Mouse (Mus musculus): ENCODE measurements around the gene Col27a1. TPM values are rescaled to one million over a fixed set of nuclear protein-coding genes. Genes with fewer than 3 reads are reported as not detected.

Gene Col27a1
- polyA plus RNA-seq, 1 experiment from 2014 or later, result 2.6 TPM

- Histone ChIP-seq H3K4me2 (replicated peaks) (no peak overlapping the region), H3K9me3 (ENCODE audit: control insufficient read depth, low read length) (no peaks in the 10 kb centered on the region), H3K9ac (no peak overlapping the region), H3K27me3 (ENCODE audit: control insufficient read depth, insufficient read depth, low read length) (no peaks in the 10 kb centered on the region), H3K27ac (no peak overlapping the region), H3K4me1 (replicated peaks; ENCODE audit: control insufficient read depth, insufficient read depth, low read length) (peaks cover 8% of the 10 kb centered on the region), H3K36me3 (replicated peaks; ENCODE audit: control insufficient read depth, insufficient read depth) (no peaks in the 10 kb centered on the region), H3K4me3 (replicated peaks; ENCODE audit: low read length) (no peak overlapping the region)
- no peak for ATAC-seq (ENCODE audit: low FRiP score)
- whole genome bisulfite sequencing, result 89% methylated on average over 4 of the region's 4 CpGs
- no peak for DNase-seq (ENCODE audit: low spot score)
Observed at GRCm38 (mm10) chr4:63286034-63286433, 72.2 kb downstream of the Col27a1 start.

DNA sequence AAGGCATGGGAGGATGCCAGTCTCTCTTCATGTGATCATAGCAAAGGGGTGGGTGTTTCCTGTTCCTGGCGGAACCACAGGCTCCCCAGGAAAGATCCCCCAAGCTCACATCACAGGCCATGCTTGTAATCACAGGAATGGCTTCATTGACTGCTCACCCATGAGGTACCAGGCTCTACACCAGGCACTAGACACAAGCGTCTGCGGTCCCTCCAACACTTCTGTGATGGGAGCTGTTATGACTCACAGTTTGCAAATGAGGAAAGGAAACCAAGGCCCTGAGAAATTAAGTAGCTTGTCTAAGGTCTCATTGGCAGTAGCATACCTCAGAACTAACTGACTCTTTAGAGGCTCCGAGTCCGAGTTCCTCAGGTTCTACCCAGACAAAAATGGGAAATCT lies 74.7 kb downstream of the Col27a1 start:
- Histone ChIP-seq H3K4me2 (replicated peaks) (no peak overlapping the region), H3K4me1 (replicated peaks; ENCODE audit: control insufficient read depth, insufficient read depth, low read length) (peaks cover 15% of the 10 kb centered on the region), H3K9ac (no peak overlapping the region), H3K4me3 (replicated peaks; ENCODE audit: low read length) (no peak overlapping the region), H3K36me3 (replicated peaks; ENCODE audit: control insufficient read depth, insufficient read depth) (no peaks in the 10 kb centered on the region), H3K27me3 (ENCODE audit: control insufficient read depth, insufficient read depth, low read length) (no peaks in the 10 kb centered on the region), H3K27ac (no peak overlapping the region), H3K9me3 (ENCODE audit: control insufficient read depth, low read length) (no peaks in the 10 kb centered on the region)
- DNase-seq (ENCODE audit: low spot score), result no peak
- ATAC-seq (ENCODE audit: low FRiP score), result no peak
- WGBS, result 91% methylated on average over 5 of the region's 5 CpGs

- WGBS, result 67% methylated on average over 2 of the region's 2 CpGs
- Histone ChIP-seq H3K27me3 (ENCODE audit: control insufficient read depth, insufficient read depth, low read length) (no peaks in the 10 kb centered on the region), H3K4me1 (replicated peaks; ENCODE audit: control insufficient read depth, insufficient read depth, low read length) (peaks cover 15% of the 10 kb centered on the region), H3K4me2 (replicated peaks) (no peak overlapping the region), H3K9ac (no peak overlapping the region), H3K9me3 (ENCODE audit: control insufficient read depth, low read length) (no peaks in the 10 kb centered on the region), H3K27ac (no peak overlapping the region; the same call in 1 of the 2 replicates), H3K4me3 (replicated peaks; ENCODE audit: low read length) (no peak overlapping the region), H3K36me3 (replicated peaks; ENCODE audit: control insufficient read depth, insufficient read depth) (no peaks in the 10 kb centered on the region)
- ATAC-seq (ENCODE audit: low FRiP score) (no peak), DNase-seq (ENCODE audit: low spot score) (no peak)
Observed at GRCm38 (mm10) chr4:63290081-63290480, 76.3 kb downstream of the Col27a1 start.

DNA sequence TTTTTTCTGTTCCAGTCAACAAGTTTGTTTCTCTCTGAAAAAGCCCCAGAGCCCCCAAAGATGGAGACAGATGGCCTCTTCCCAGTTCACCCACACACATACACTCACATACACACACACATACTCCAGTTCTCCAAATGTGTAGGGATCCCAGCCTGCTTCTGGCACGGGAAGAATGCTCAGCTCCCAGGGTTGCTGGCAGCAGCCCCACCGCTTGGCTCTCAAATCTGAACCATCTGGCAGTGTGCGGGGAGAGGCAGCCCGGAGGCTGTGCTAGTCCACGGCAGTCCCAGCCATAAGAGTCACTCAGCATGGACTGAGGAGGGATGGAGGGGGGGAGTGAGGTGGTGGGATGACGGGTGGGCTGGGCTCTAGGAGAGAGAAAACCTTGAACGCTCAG lies 77.3 kb downstream of the Col27a1 start:
- peak; percentile 83 for DNase-seq (ENCODE audit: low spot score)
- 47% methylated on average over 7 of the region's 7 CpGs for WGBS
- Histone ChIP-seq H3K9ac (no peak overlapping the region), H3K27me3 (ENCODE audit: control insufficient read depth, insufficient read depth, low read length) (no peaks in the 10 kb centered on the region), H3K4me1 (replicated peaks; ENCODE audit: control insufficient read depth, insufficient read depth, low read length) (peaks cover 15% of the 10 kb centered on the region), H3K9me3 (ENCODE audit: control insufficient read depth, low read length) (no peaks in the 10 kb centered on the region), H3K4me3 (replicated peaks; ENCODE audit: low read length) (no peak overlapping the region), H3K36me3 (replicated peaks; ENCODE audit: control insufficient read depth, insufficient read depth) (no peaks in the 10 kb centered on the region), H3K27ac (peak overlapping the region; percentile 39; the same call in 1 of the 2 replicates), H3K4me2 (replicated peaks) (no peak overlapping the region)
- ATAC-seq (ENCODE audit: low FRiP score), result peak; percentile 93

DNA sequence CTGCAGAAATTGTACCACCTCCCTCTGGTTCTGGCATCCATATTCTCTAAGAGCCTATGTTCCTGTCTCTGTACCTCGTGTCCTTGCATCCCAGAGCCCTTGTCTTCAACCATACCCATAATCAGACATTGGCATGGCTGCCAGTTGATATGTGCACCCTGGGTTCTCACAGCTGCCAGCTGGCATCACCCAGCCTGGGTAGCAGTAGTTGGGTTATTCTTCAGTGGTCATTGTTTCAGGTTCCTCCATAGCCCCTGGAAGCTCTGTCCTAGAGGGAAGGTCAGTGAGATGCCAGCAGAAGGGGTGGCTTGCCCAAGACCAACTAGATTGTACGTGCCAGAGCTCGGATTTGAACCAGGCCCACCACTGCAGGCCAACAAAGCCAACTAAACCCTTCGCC lies 77.9 kb downstream of the Col27a1 start:
- peak; percentile 7; the same call in 1 of the 2 replicates for ATAC-seq (ENCODE audit: low FRiP score)
- Histone ChIP-seq H3K9me3 (ENCODE audit: control insufficient read depth, low read length) (no peaks in the 10 kb centered on the region), H3K27ac (0 out of 2 replicates have a peak overlapping the region, but pooled peaks have one; percentile 20)

DNA sequence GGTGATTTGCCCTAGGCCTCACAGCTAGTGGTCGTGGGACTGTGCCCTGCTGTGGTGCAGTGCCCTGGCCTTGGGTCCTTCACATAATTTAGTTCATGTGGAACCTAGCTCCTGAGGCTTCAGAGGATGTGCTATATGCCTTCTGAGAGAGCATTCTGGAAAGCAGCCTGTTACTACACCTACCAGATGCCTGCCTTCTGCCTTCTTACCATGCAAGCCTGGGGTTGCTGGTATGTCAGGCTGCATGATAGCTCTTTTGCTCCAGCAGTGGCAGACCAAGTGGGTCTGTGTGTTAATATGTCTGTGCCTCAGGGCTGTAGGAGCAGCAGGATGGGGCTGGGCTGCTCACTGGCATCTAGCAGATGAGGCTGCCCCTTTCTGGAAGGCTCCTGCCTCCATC lies 81.8 kb downstream of the Col27a1 start:
- Histone ChIP-seq H3K4me3 (replicated peaks; ENCODE audit: low read length) (no peak overlapping the region), H3K27ac (no peak overlapping the region), H3K9me3 (ENCODE audit: control insufficient read depth, low read length) (no peaks in the 10 kb centered on the region), H3K4me1 (replicated peaks; ENCODE audit: control insufficient read depth, insufficient read depth, low read length) (peaks cover 9% of the 10 kb centered on the region), H3K9ac (no peak overlapping the region), H3K4me2 (replicated peaks) (no peak overlapping the region), H3K27me3 (ENCODE audit: control insufficient read depth, insufficient read depth, low read length) (no peaks in the 10 kb centered on the region), H3K36me3 (replicated peaks; ENCODE audit: control insufficient read depth, insufficient read depth) (no peaks in the 10 kb centered on the region)
- 95% methylated on average over 1 of the region's 1 CpGs for WGBS
- DNase-seq (ENCODE audit: low spot score), result no peak
- no peak for ATAC-seq (ENCODE audit: low FRiP score)

More for the DNA sequence above, 77.9 kb downstream of the Col27a1 start:
- Histone ChIP-seq H3K4me3 (replicated peaks; ENCODE audit: low read length) (no peak overlapping the region), H3K4me1 (replicated peaks; ENCODE audit: control insufficient read depth, insufficient read depth, low read length) (peaks cover 15% of the 10 kb centered on the region), H3K9ac (no peak overlapping the region), H3K4me2 (replicated peaks) (no peak overlapping the region), H3K36me3 (replicated peaks; ENCODE audit: control insufficient read depth, insufficient read depth) (no peaks in the 10 kb centered on the region), H3K27me3 (ENCODE audit: control insufficient read depth, insufficient read depth, low read length) (no peaks in the 10 kb centered on the region)
- no peak for DNase-seq (ENCODE audit: low spot score)
- 88% methylated on average over 4 of the region's 4 CpGs for WGBS

GRCm38 (mm10) chr4:63296263-63296662 lies 82.5 kb downstream of the Col27a1 start:
- Histone ChIP-seq H3K4me3 (replicated peaks; ENCODE audit: low read length) (no peak overlapping the region), H3K9ac (no peak overlapping the region), H3K27me3 (ENCODE audit: control insufficient read depth, insufficient read depth, low read length) (no peaks in the 10 kb centered on the region), H3K27ac (no peak overlapping the region), H3K4me1 (replicated peaks; ENCODE audit: control insufficient read depth, insufficient read depth, low read length) (peaks cover 6% of the 10 kb centered on the region), H3K36me3 (replicated peaks; ENCODE audit: control insufficient read depth, insufficient read depth) (no peaks in the 10 kb centered on the region), H3K9me3 (ENCODE audit: control insufficient read depth, low read length) (no peaks in the 10 kb centered on the region), H3K4me2 (replicated peaks) (no peak overlapping the region)
- ATAC-seq (ENCODE audit: low FRiP score), result no peak
- DNase-seq (ENCODE audit: low spot score), result no peak
- 68% methylated on average over 3 of the region's 3 CpGs for WGBS

- Histone ChIP-seq H3K36me3 (replicated peaks; ENCODE audit: control insufficient read depth, insufficient read depth) (no peaks in the 10 kb centered on the region), H3K4me3 (replicated peaks; ENCODE audit: low read length) (no peak overlapping the region), H3K9me3 (ENCODE audit: control insufficient read depth, low read length) (no peaks in the 10 kb centered on the region), H3K27me3 (ENCODE audit: control insufficient read depth, insufficient read depth, low read length) (no peaks in the 10 kb centered on the region), H3K9ac (no peak overlapping the region), H3K4me1 (replicated peaks; ENCODE audit: control insufficient read depth, insufficient read depth, low read length) (no peaks in the 10 kb centered on the region), H3K27ac (no peak overlapping the region), H3K4me2 (replicated peaks) (no peak overlapping the region)
- 89% methylated on average over 8 of the region's 8 CpGs for whole genome bisulfite sequencing
- no peak for ATAC-seq (ENCODE audit: low FRiP score)
- DNase-seq (ENCODE audit: low spot score), result no peak
Observed at GRCm38 (mm10) chr4:63296876-63297275, 83.1 kb downstream of the Col27a1 start.

DNA sequence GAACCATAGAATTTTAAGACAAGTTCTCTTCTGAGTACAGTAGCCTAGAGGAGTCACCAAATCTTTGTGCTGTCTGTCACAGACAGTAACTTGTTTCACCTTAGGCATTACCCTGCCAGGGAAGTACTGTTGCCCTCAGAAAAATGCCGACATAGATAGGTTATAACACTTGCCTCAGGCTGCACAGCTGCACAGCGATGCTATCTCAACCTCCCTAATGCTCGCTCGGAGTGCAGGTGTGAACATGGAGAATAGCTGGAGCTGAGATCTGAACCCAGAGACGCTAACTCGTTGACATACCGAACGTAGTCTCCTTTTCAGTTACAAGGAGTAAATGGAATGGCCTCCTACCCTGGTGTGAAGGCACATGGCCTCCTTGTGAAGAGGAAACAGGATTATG lies 84.4 kb downstream of the Col27a1 start:
- 94% methylated on average over 8 of the region's 8 CpGs for WGBS
- H3K27ac ChIP-seq, result no peak overlapping the region
- H3K36me3 ChIP-seq (replicated peaks; ENCODE audit: control insufficient read depth, insufficient read depth), result no peaks in the 10 kb centered on the region
- no peaks in the 10 kb centered on the region for H3K27me3 ChIP-seq (ENCODE audit: control insufficient read depth, insufficient read depth, low read length)
- DNase-seq (ENCODE audit: low spot score) (no peak), ATAC-seq (ENCODE audit: low FRiP score) (no peak)
- no peaks in the 10 kb centered on the region for H3K4me1 ChIP-seq (replicated peaks; ENCODE audit: control insufficient read depth, insufficient read depth, low read length)
- H3K9ac ChIP-seq, result no peak overlapping the region
- H3K4me2 ChIP-seq (replicated peaks), result no peak overlapping the region
- no peaks in the 10 kb centered on the region for H3K9me3 ChIP-seq (ENCODE audit: control insufficient read depth, low read length)
- H3K4me3 ChIP-seq (replicated peaks; ENCODE audit: low read length), result no peak overlapping the region

DNA sequence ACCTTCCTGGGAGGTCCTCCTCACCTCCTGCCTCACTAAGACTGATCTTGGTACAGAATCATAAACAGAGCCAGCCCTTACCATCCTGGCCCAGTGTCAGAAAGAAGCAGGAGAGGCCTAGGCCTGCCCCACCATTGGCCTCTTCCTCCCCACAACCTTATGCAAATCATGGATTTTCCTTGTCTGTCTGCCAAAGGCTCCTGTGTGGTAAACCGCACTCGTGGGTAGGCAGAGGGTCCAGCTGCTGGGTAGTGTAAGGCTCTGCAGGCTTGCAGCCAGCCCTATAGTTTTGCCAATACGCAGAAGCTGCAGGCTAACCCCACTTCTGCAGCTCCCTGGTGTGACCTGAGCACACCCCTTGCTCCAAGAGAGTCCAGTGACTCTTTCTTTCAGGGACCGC lies 88.8 kb downstream of the Col27a1 start:
- no peaks in the 10 kb centered on the region for H3K27me3 ChIP-seq (ENCODE audit: control insufficient read depth, insufficient read depth, low read length)
- ATAC-seq (ENCODE audit: low FRiP score) (peak; percentile 57; the same call in 1 of the 2 replicates), DNase-seq (ENCODE audit: low spot score) (no peak)
- no peaks in the 10 kb centered on the region for H3K9me3 ChIP-seq (ENCODE audit: control insufficient read depth, low read length)
- no peak overlapping the region for H3K4me2 ChIP-seq (replicated peaks)
- WGBS, result 48% methylated on average over 4 of the region's 4 CpGs
- H3K4me1 ChIP-seq (replicated peaks; ENCODE audit: control insufficient read depth, insufficient read depth, low read length), result no peaks in the 10 kb centered on the region
- H3K36me3 ChIP-seq (replicated peaks; ENCODE audit: control insufficient read depth, insufficient read depth), result no peaks in the 10 kb centered on the region
- H3K9ac ChIP-seq, result no peak overlapping the region
- no peak overlapping the region for H3K27ac ChIP-seq
- no peak overlapping the region for H3K4me3 ChIP-seq (replicated peaks; ENCODE audit: low read length)

Measured in hindbrain, embryonic 14.5 days (tissue).